Mouse (Mus musculus) midbrain, embryonic 14.5 days (tissue): ENCODE results near the gene 2310009B15Rik. TPM values are rescaled to one million over a fixed set of nuclear protein-coding genes. Genes with fewer than 3 reads are reported as not detected.

Experiments
- ATAC-seq: fragments of 200-750 bp; cut with Nextera tagmentation; 2 replicates; pipeline ENCODE4 v1.8.0; 2017; ENCODE audit warnings: moderate number of reproducible peaks, moderate library complexity; ENCODE audit not compliant: low FRiP score, low TSS enrichment
- DNase-seq: peaks from one replicate; pipeline ENCODE4 v3.0.0-alpha.2; 2015
- H3K27ac ChIP-seq: fragments of 300-500 bp; sonication (generic); replicated peaks from 2 replicates; pipeline ENCODE4 v1.5.1; 2014; ENCODE audit warnings: mild to moderate bottlenecking, low read depth, low read length, moderate library complexity
- H3K27me3 ChIP-seq: fragments of 300-500 bp; sonication (generic); 2 replicates; pipeline ENCODE4 v1.6.1; 2014; ENCODE audit warnings: low read length, control low read depth, mixed read lengths; ENCODE audit not compliant: control insufficient read depth, insufficient read depth
- H3K36me3 ChIP-seq: fragments of 300-500 bp; sonication (generic); 2 replicates; pipeline ENCODE4 v1.6.1; 2014; ENCODE audit warnings: low read length, control low read depth; ENCODE audit not compliant: control insufficient read depth, insufficient read depth
- H3K4me1 ChIP-seq: fragments of 300-500 bp; sonication (generic); 2 replicates; pipeline ENCODE4 v1.6.1; 2014; ENCODE audit warnings: mild to moderate bottlenecking, antibody characterized with exemption, low read length, control low read depth; ENCODE audit not compliant: control insufficient read depth, insufficient read depth
- H3K4me2 ChIP-seq: fragments of 300-500 bp; sonication (generic); 2 replicates; pipeline ENCODE4 v1.6.1; 2014; ENCODE audit warnings: mild to moderate bottlenecking, low read length, moderate library complexity
- H3K4me3 ChIP-seq: fragments of 300-500 bp; sonication (generic); replicated peaks from 2 replicates; pipeline ENCODE4 v1.5.1; 2014; ENCODE audit warnings: low read depth, low read length
- H3K9ac ChIP-seq: fragments of 300-500 bp; sonication (generic); replicated peaks from 2 replicates; pipeline ENCODE4 v1.6.1; 2014; ENCODE audit warnings: mild to moderate bottlenecking, low read length, moderate library complexity
- H3K9me3 ChIP-seq: fragments of 300-500 bp; sonication (generic); 2 replicates; pipeline ENCODE4 v1.6.1; 2016; ENCODE audit warnings: low read length, control low read depth, mixed read lengths; ENCODE audit not compliant: control insufficient read depth
- WGBS: fragments of 180-500 bp; shearing (Covaris S2); extraction: QIAGEN DNeasy Blood & Tissue Kit; methylation state at CpG from one replicate; pipeline ENCODE4 v1.1.7; 2014; 5-methylcytosine and 5-hydroxymethylcytosine counted together
- polyA plus RNA-seq: library from polyadenylated mRNA; unstranded; fragments of >200 nt; fragmentation: Nextera tagmentation; extraction: Ambion mirVana; gene quantifications from 2 replicates; pipeline ENCODE4 v1.2.1, GENCODE M21; 2014

Gene 2310009B15Rik
- polyA plus RNA-seq, 1 experiment from 2014 or later: 52.1 TPM

DNA sequence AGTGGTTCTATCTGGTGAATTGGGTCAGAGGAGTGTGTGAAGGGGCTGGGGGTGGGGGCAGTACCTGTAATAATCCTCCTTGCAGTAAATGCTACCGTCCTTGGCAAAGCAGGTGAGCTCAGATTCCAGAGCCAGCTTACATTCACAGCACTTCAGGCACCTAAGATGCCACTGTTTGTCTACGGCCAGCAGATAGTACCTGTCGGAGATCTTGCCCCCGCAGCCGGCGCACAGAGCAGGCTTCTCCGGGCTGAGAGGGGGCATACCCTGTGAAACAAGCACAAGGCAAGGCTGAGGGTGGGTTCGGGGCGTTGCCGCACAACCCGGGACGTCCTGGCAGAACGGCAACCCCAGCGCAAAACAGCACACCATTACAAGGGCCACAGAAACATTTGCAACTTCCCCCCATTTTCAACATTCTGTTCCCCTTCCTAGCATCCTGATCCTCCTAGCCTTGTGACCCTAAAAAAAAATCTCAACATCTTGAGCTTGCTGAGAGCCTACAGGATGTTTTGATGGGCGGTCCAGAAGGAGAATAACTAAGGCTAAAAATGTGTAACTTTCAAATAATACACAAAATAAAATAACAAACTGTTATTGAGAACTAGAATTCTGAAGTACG, 16.7 kb downstream of the 2310009B15Rik start:
- WGBS: 4% methylated on average over 16 of the region's 16 CpGs

DNA sequence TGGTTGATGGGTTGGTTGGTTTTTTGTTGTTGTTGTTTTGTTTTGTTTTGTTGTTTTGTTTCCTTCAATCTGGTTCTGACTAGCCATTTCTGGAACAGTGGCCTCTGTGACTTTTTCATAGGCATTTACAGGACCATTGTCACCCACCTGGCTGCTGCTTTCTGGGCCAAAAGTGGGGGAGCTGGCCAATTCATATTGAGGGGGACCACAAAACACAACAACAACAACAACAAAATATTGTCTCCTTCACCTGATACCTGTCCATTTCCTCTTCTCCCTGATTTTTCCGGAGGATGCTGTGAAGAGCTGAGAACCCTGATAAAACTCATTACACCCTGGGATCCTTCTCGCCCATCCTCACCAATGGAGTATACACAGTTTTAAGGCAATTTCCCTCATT, 17.4 kb downstream of the 2310009B15Rik start:
- Histone ChIP-seq H3K9ac (peak overlapping the region; percentile 93), H3K4me1 (no peaks in the 10 kb centered on the region; the same call in 1 of the 2 replicates), H3K4me2 (peak overlapping the region; percentile 63), H3K4me3 (peak overlapping the region; percentile 47), H3K27ac (peak overlapping the region; percentile 97), H3K27me3 (peaks cover 30% of the 10 kb centered on the region), H3K36me3 (peaks cover 18% of the 10 kb centered on the region), H3K9me3 (no peaks in the 10 kb centered on the region)
- ATAC-seq: no peak
- peak; percentile 45 for DNase-seq
- 7% methylated on average over 2 of the region's 2 CpGs for WGBS

More for the DNA sequence above, 16.7 kb downstream of the 2310009B15Rik start:
- peaks cover 34% of the 10 kb centered on the region for H3K27me3 ChIP-seq
- H3K4me1 ChIP-seq: no peaks in the 10 kb centered on the region; the same call in 1 of the 2 replicates
- H3K9ac ChIP-seq: peak overlapping the region; percentile 93
- DNase-seq (peak; percentile 50), ATAC-seq (no peak)
- H3K4me3 ChIP-seq: peak overlapping the region; percentile 47
- peak overlapping the region; percentile 63 for H3K4me2 ChIP-seq
- peak overlapping the region; percentile 97 for H3K27ac ChIP-seq
- H3K36me3 ChIP-seq: peaks cover 18% of the 10 kb centered on the region
- H3K9me3 ChIP-seq: no peaks in the 10 kb centered on the region

DNA sequence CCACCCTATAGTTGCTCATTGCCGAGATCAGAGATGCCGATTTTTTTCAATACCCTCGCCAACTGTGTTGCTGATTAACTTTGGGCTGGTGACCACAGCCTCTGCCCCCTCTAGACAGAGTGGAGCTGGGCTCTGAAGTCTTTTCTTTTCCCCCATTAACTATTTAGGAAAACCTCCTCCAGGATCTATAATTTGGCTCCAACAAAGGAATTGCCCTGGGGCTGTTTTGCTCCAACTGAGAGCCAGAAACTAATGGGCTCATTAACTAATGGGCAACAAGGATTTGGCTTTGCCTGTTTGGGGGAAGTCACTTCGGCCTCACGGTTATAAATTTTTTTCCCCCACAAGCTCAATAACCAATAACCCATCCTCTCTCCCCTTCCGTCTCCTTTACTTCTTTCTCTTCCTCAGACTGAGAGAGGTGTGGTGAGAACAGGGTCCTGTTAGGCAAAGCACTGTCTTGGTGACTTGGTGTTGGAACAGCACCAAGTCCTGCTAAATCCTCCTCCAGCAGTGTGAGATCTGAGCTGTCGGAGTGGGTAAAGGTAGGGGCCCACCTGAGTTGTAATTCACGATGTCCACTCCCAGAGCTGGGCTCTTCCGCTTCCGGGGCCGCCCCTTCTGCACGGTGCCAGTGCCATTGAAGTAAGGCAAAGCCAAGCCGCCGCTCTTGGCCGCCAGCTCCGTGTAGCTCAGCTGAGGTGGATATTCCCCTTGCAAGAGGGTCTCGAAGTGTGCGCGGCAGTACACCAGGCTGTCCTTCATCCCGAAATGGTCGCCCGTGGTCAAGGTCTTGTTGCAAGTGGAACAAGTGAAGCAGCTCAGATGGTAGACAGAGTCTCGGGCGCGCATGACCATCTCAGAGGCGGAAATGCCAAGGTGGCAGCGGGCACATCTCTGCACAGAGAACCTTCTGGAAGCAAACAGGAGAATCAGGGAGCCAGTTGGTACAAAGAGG, 18.6 kb downstream of the 2310009B15Rik start:
- no peak for ATAC-seq
- Histone ChIP-seq H3K27me3 (peaks cover 25% of the 10 kb centered on the region; the same call in 1 of the 2 replicates), H3K36me3 (peaks cover 18% of the 10 kb centered on the region)

DNA sequence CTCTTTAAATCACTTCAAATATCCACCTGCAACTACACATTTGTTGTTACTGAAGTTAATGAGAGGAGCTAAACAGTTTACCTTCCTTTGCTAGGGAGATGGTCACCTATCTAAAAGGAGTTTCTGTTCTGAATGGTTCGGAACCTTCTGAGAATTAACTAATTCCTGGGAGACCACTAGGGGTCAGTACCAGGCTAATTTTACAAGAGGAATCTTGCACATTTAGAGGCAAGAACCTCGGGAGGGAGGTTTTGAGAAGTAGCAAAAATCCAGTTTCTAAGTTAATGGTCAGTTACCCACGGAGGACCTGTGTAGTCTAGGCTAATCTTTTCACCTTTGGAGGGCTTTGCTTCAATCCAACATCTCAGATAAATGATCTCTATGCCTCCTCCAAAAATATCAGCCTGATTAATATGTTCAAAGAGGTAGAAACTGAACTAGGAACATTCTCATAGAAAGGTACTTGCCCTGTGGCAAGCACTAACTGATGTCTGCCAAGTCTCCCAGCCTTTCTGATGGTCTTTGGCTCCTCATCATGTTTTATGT, 21.2 kb downstream of the 2310009B15Rik start:
- peak; percentile 86 for DNase-seq
- no peaks in the 10 kb centered on the region for H3K9me3 ChIP-seq
- ATAC-seq: no peak
- H3K27me3 ChIP-seq: peaks cover 37% of the 10 kb centered on the region
- peaks cover 29% of the 10 kb centered on the region for H3K36me3 ChIP-seq
- 1% methylated on average over 3 of the region's 3 CpGs for WGBS
- peak overlapping the region; percentile 47 for H3K4me3 ChIP-seq
- H3K4me2 ChIP-seq: peak overlapping the region; percentile 63
- H3K4me1 ChIP-seq: no peaks in the 10 kb centered on the region
- peak overlapping the region; percentile 93 for H3K9ac ChIP-seq
- H3K27ac ChIP-seq: peak overlapping the region; percentile 97

More for the DNA sequence above, 18.6 kb downstream of the 2310009B15Rik start:
- peak overlapping the region; percentile 47 for H3K4me3 ChIP-seq
- WGBS: 9% methylated on average over 27 of the region's 27 CpGs
- no peaks in the 10 kb centered on the region for H3K9me3 ChIP-seq
- no peaks in the 10 kb centered on the region for H3K4me1 ChIP-seq
- H3K4me2 ChIP-seq: peak overlapping the region; percentile 63
- peak; percentile 59 for DNase-seq
- peak overlapping the region; percentile 93 for H3K9ac ChIP-seq
- H3K27ac ChIP-seq: peak overlapping the region; percentile 97

DNA sequence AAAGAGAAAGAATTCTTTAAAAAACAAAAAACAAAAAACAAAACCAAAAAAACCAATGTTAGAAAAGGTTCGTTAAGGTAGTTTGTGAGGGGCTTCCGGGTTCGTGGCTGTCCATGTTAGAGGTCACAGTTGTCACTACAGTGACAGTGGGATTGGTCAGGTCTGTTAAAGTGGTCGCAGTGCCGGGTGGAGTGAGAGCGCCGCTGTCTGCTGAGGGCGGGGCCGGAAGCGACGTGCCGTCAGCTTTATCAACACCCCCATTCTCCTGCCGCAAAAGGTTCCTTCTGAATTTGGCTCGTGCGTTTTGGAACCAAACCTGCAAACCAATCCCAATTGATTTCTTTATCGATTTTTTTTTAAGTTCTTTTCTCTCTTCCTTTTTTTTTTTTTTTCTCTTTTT, 25.3 kb downstream of the 2310009B15Rik start:
- H3K36me3 ChIP-seq: peaks cover 12% of the 10 kb centered on the region
- 1% methylated on average over 16 of the region's 16 CpGs for WGBS
- no peaks in the 10 kb centered on the region for H3K9me3 ChIP-seq
- H3K27me3 ChIP-seq: peaks cover 12% of the 10 kb centered on the region
- peak overlapping the region; percentile 26 for H3K4me3 ChIP-seq
- H3K4me2 ChIP-seq: peak overlapping the region; percentile 63
- peak; percentile 72; the same call in 1 of the 2 replicates for ATAC-seq
- H3K9ac ChIP-seq: peak overlapping the region; percentile 48
- H3K27ac ChIP-seq: peak overlapping the region; percentile 75
- DNase-seq: peak; percentile 77
- no peaks in the 10 kb centered on the region for H3K4me1 ChIP-seq

GRCm38 (mm10) chr1:138826841-138827240, 29.8 kb downstream of the 2310009B15Rik start:
- Histone ChIP-seq H3K4me3 (no peak overlapping the region), H3K4me2 (no peak overlapping the region), H3K36me3 (0 out of 2 replicates have a peak, but pooled peaks cover under 1% of the 10 kb centered on the region), H3K27ac (no peak overlapping the region), H3K4me1 (no peaks in the 10 kb centered on the region), H3K9me3 (no peaks in the 10 kb centered on the region), H3K27me3 (peaks cover 2% of the 10 kb centered on the region; the same call in 1 of the 2 replicates), H3K9ac (no peak overlapping the region)
- WGBS: 66% methylated on average over 6 of the region's 6 CpGs
- ATAC-seq (no peak), DNase-seq (peak; percentile 28)

DNA sequence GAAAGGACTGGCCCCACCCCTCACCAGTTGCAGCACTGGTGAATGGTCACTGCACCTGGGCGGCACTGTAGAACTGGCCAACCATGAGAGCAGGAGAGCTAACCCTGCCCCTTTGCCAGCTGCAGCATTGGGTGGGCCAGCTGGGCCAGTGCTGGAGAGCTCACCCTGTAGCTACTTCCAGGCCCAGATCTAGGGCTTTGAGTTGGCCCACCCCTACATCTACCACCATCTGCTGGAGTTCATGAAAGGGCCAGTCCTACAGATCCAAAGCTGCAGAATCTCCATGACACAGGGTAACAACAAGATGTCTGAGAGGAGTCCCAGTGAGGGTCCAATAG, 33.7 kb downstream of the 2310009B15Rik start:
- no peaks in the 10 kb centered on the region for H3K4me1 ChIP-seq
- no peaks in the 10 kb centered on the region for H3K9me3 ChIP-seq
- ATAC-seq: 0 out of 2 replicates have a peak, but pooled peaks have one; percentile 5
- H3K27me3 ChIP-seq: no peaks in the 10 kb centered on the region
- 100% methylated on average over 1 of the region's 1 CpGs for WGBS
- no peak for DNase-seq
- 0 out of 2 replicates have a peak overlapping the region, but pooled peaks have one; percentile 20 for H3K27ac ChIP-seq
- no peaks in the 10 kb centered on the region for H3K36me3 ChIP-seq
- no peak overlapping the region for H3K4me2 ChIP-seq
- H3K4me3 ChIP-seq: no peak overlapping the region
- H3K9ac ChIP-seq: no peak overlapping the region

DNA sequence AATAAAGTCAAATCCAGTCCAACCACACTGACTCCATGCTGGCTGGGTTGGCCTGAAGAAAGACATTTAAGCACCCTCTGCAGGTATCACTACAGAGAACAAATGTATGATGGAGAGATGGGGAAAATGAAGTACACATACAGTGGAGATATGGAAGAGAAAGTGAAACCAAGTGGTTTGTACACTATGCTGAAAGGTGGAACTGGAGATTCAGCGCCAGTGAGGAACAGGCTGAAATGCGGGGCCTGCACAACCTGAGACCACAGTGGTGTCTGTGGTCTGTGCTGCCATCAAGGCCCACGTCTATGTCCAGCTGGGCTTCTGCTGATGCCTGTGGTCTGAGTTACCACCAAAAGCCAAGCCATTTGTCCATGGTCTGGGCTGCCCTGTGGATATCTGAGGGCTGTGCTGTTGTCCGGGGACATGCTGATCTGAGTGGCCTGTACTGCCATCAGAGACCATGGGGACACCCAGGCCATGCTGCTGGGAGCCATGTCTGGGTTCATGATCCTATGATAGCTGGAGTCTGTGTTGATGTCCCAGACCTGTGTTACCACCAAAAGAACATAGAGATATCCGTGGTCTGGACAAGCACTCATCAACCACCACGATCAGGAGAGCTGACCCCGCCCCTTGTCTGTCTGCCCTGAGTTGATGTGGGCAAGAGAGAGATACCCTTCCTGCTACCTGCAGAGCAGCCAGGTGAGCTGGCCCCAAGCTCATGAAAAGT, 34.2 kb downstream of the 2310009B15Rik start:
- Histone ChIP-seq H3K27me3 (no peaks in the 10 kb centered on the region), H3K4me1 (no peaks in the 10 kb centered on the region), H3K36me3 (no peaks in the 10 kb centered on the region), H3K4me2 (no peak overlapping the region), H3K4me3 (no peak overlapping the region), H3K27ac (0 out of 2 replicates have a peak overlapping the region, but pooled peaks have one; percentile 20), H3K9me3 (no peaks in the 10 kb centered on the region), H3K9ac (no peak overlapping the region)
- DNase-seq: no peak
- 93% methylated on average over 7 of the region's 7 CpGs for WGBS
- ATAC-seq: 0 out of 2 replicates have a peak, but pooled peaks have one; percentile 38
